Mouse (Mus musculus): Measurements from ENCODE around the gene Shd. TPM values are rescaled to one million over a fixed set of nuclear protein-coding genes. Genes with fewer than 3 reads are reported as not detected.
A peak's percentile ranks its signal among the peaks of the same experiment; 100 is the strongest.

Shd gene
- total RNA-seq, 1 experiment from 2014 or later: 1.7 TPM

GRCm38 (mm10) chr17:55957726-55958583 is 12.3 kb upstream of the Shd start:
- ATAC-seq (ENCODE audit: extremely low read depth, insufficient number of reproducible peaks, low FRiP score, poor library complexity, severe bottlenecking): no peak

GRCm38 (mm10) chr17:55958584-55958886 is 11.7 kb upstream of the Shd start:
- no peak for ATAC-seq (ENCODE audit: extremely low read depth, insufficient number of reproducible peaks, low FRiP score, poor library complexity, severe bottlenecking)

- ATAC-seq (ENCODE audit: extremely low read depth, insufficient number of reproducible peaks, low FRiP score, poor library complexity, severe bottlenecking): peak; percentile 87
These were observed 11.1 kb upstream of the Shd start, which contains the start of gene Yju2 for GRCm38 (mm10) chr17:55958918-55959728. Gene Yju2 (plus strand): TSS chr17:55959099.

- no peak for ATAC-seq (ENCODE audit: extremely low read depth, insufficient number of reproducible peaks, low FRiP score, poor library complexity, severe bottlenecking)
These were observed 10.1 kb upstream of the Shd start for GRCm38 (mm10) chr17:55959946-55960740.

GRCm38 (mm10) chr17:55960791-55961190 is 9.5 kb upstream of the Shd start:
- ATAC-seq (ENCODE audit: extremely low read depth, insufficient number of reproducible peaks, low FRiP score, poor library complexity, severe bottlenecking): no peak

GRCm38 (mm10) chr17:55961631-55962030 is 8.6 kb upstream of the Shd start:
- no peak for ATAC-seq (ENCODE audit: extremely low read depth, insufficient number of reproducible peaks, low FRiP score, poor library complexity, severe bottlenecking)

- no peak; the same call in 1 of the 2 replicates for ATAC-seq (ENCODE audit: extremely low read depth, insufficient number of reproducible peaks, low FRiP score, poor library complexity, severe bottlenecking)
These were observed 7.1 kb upstream of the Shd start for GRCm38 (mm10) chr17:55963171-55963570.

GRCm38 (mm10) chr17:55964496-55964895 is 5.8 kb upstream of the Shd start:
- ATAC-seq (ENCODE audit: extremely low read depth, insufficient number of reproducible peaks, low FRiP score, poor library complexity, severe bottlenecking): no peak

GRCm38 (mm10) chr17:55964996-55965395 is 5.3 kb upstream of the Shd start:
- ATAC-seq (ENCODE audit: extremely low read depth, insufficient number of reproducible peaks, low FRiP score, poor library complexity, severe bottlenecking): no peak

GRCm38 (mm10) chr17:55967186-55967585 is 3.1 kb upstream of the Shd start:
- ATAC-seq (ENCODE audit: extremely low read depth, insufficient number of reproducible peaks, low FRiP score, poor library complexity, severe bottlenecking): no peak

GRCm38 (mm10) chr17:55968210-55968609 is 2.1 kb upstream of the Shd start:
- no peak for ATAC-seq (ENCODE audit: extremely low read depth, insufficient number of reproducible peaks, low FRiP score, poor library complexity, severe bottlenecking)

- no peak for ATAC-seq (ENCODE audit: extremely low read depth, insufficient number of reproducible peaks, low FRiP score, poor library complexity, severe bottlenecking)
These were observed 707 bp upstream of the Shd start for GRCm38 (mm10) chr17:55969560-55969959.

- no peak for ATAC-seq (ENCODE audit: extremely low read depth, insufficient number of reproducible peaks, low FRiP score, poor library complexity, severe bottlenecking)
These were observed 1.2 kb downstream of the Shd start for GRCm38 (mm10) chr17:55971453-55971852.

- peak; percentile 80 for ATAC-seq (ENCODE audit: extremely low read depth, insufficient number of reproducible peaks, low FRiP score, poor library complexity, severe bottlenecking)
These were observed 6.1 kb downstream of the Shd start for GRCm38 (mm10) chr17:55976255-55976862.

- ATAC-seq (ENCODE audit: extremely low read depth, insufficient number of reproducible peaks, low FRiP score, poor library complexity, severe bottlenecking): no peak
These were observed 7.0 kb downstream of the Shd start for GRCm38 (mm10) chr17:55977301-55977700.

- no peak for ATAC-seq (ENCODE audit: extremely low read depth, insufficient number of reproducible peaks, low FRiP score, poor library complexity, severe bottlenecking)
These were observed 16.0 kb downstream of the Shd start, which contains the start of gene Fsd1 for GRCm38 (mm10) chr17:55986030-55986961. Gene Fsd1 (plus strand): TSS chr17:55986509.

GRCm38 (mm10) chr17:55990278-55990898 is 20.1 kb downstream of the Shd start:
- ATAC-seq (ENCODE audit: extremely low read depth, insufficient number of reproducible peaks, low FRiP score, poor library complexity, severe bottlenecking): no peak
